Mouse (Mus musculus) liver, embryonic 15.5 days (tissue): ENCODE measurements around the gene Madd. TPM values are rescaled to one million over a fixed set of nuclear protein-coding genes. Genes with fewer than 3 reads are reported as not detected.
A peak's percentile ranks its signal among the peaks of the same experiment; 100 is the strongest.
"Not testable (repeated sequence)": the region's sequence is repeated elsewhere in the genome, so short reads cannot be mapped to it uniquely, and the experiment has no call there.

Experiments
- ATAC-seq: fragments of 200-750 bp; cut with Nextera tagmentation; 2 replicates; pipeline ENCODE4 v1.8.0; 2017; ENCODE audit warnings: moderate number of reproducible peaks, mild to moderate bottlenecking, moderate library complexity; ENCODE audit not compliant: insufficient read depth
- H3K27ac ChIP-seq: fragments of 300-500 bp; sonication (generic); replicated peaks from 2 replicates; pipeline ENCODE4 v1.5.1; 2015; ENCODE audit warnings: mild to moderate bottlenecking, inconsistent platforms
- H3K27me3 ChIP-seq: fragments of 300-500 bp; sonication (generic); 2 replicates; pipeline ENCODE4 v1.6.1; 2015; ENCODE audit warnings: mild to moderate bottlenecking, inconsistent platforms
- H3K36me3 ChIP-seq: fragments of 300-500 bp; sonication (generic); replicated peaks from 2 replicates; pipeline ENCODE4 v1.6.1; 2015; ENCODE audit warnings: moderate library complexity, mild to moderate bottlenecking, inconsistent platforms
- H3K4me1 ChIP-seq: fragments of 300-500 bp; sonication (generic); replicated peaks from 2 replicates; pipeline ENCODE4 v1.6.1; 2015; ENCODE audit warnings: inconsistent platforms
- H3K4me2 ChIP-seq: fragments of 300-500 bp; sonication (generic); 2 replicates; pipeline ENCODE4 v1.6.1; 2015; ENCODE audit warnings: moderate library complexity, mild to moderate bottlenecking, inconsistent platforms
- H3K4me3 ChIP-seq: fragments of 300-500 bp; sonication (generic); replicated peaks from 2 replicates; pipeline ENCODE4 v1.5.1; 2015; ENCODE audit warnings: mild to moderate bottlenecking, inconsistent platforms
- H3K9ac ChIP-seq: fragments of 300-500 bp; sonication (generic); 2 replicates; pipeline ENCODE4 v1.6.1; 2015; ENCODE audit warnings: moderate library complexity, mild to moderate bottlenecking, inconsistent platforms
- H3K9me3 ChIP-seq: fragments of 300-500 bp; sonication (generic); replicated peaks from 2 replicates; pipeline ENCODE4 v1.6.1; 2016; ENCODE audit warnings: inconsistent platforms
- WGBS: fragments of 180-500 bp; shearing (Covaris S2); methylation state at CpG from one replicate; pipeline ENCODE4 v1.1.7; 2015; ENCODE audit warnings: mixed read lengths; ENCODE audit not compliant: insufficient replicate concordance; 5-methylcytosine and 5-hydroxymethylcytosine counted together
- polyA plus RNA-seq: library from polyadenylated mRNA; unstranded; fragments of >200 nt; fragmentation: Nextera tagmentation; extraction: Ambion mirVana; gene quantifications from 2 replicates; pipeline ENCODE4 v1.2.1, GENCODE M21; 2015

Gene Madd
- polyA plus RNA-seq, 1 experiment from 2014 or later: 6.3 TPM

DNA sequence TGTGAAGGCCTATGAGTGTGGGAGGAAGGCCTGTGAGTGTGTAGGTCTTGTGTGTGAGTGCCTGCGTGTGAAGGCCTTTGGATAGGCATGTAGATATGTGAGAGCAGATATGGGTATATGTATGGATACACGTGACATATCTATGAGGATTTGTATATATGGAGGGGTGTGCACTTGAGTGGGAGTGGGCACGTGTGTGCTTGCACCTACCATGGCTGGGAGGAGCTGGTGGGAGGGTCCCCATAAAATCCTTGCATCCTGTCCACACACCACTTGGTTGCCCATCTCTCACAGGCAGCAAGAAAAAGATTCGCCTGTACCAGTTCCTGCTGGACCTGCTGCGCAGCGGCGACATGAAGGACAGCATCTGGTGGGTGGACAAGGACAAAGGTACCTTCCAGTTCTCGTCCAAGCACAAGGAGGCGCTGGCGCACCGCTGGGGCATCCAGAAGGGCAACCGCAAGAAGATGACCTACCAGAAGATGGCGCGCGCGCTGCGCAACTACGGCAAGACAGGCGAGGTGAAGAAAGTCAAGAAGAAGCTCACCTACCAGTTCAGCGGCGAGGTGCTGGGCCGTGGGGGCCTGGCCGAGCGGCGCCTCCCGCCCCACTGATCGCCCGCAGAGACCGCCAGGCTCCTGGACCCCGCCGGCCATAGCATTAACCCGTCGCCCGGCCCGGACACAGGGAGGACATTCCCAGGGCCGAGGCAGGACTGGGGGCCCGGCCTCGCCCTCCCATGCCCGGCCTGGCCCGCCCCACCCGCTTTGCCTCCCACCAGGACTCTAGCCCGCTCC is 68.7 kb downstream of the Madd start:
- peaks cover 37% of the 10 kb centered on the region for H3K4me1 ChIP-seq
- peak; percentile 39; the same call in 1 of the 2 replicates for ATAC-seq
- H3K27me3 ChIP-seq: no peaks in the 10 kb centered on the region
- no peak overlapping the region for H3K27ac ChIP-seq
- H3K4me2 ChIP-seq: peak overlapping the region; percentile 65
- no peaks in the 10 kb centered on the region for H3K9me3 ChIP-seq
- H3K4me3 ChIP-seq: peak overlapping the region; percentile 41
- H3K9ac ChIP-seq: peak overlapping the region; percentile 35; the same call in 1 of the 2 replicates
- 64% methylated on average over 42 of the region's 42 CpGs for WGBS
- 0 out of 2 replicates have a peak, but pooled peaks cover 4% of the 10 kb centered on the region for H3K36me3 ChIP-seq

GRCm38 (mm10) chr2:91113852-91114251 is 69.8 kb downstream of the Madd start:
- Histone ChIP-seq H3K9me3 (no peaks in the 10 kb centered on the region), H3K27me3 (no peaks in the 10 kb centered on the region), H3K4me2 (peak overlapping the region; percentile 8; the same call in 1 of the 2 replicates), H3K4me3 (no peak overlapping the region), H3K27ac (0 out of 2 replicates have a peak overlapping the region, but pooled peaks have one; percentile 8), H3K4me1 (peaks cover 41% of the 10 kb centered on the region), H3K36me3 (0 out of 2 replicates have a peak, but pooled peaks cover 4% of the 10 kb centered on the region), H3K9ac (no peak overlapping the region)
- 38% methylated on average over 6 of the region's 6 CpGs for WGBS
- ATAC-seq: no peak

DNA sequence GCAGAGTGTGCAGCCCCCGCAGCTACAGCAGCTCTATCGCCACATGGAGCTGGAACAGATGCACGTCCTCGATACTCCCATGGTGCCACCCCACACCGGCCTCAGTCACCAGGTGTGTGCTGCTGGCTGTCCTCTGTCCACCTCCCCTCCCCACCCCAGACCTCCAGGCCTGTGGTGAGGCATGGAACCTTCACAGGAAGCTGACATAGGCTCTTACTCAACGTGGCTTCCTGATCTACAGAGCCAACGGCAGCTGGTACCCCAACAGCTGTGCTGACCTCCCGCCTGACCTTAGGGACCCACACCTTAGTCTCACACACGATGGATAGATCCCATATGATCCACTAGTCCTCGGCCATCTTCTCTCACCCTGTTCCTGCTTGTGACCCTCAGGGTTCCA is 70.3 kb downstream of the Madd start:
- no peaks in the 10 kb centered on the region for H3K9me3 ChIP-seq
- 0 out of 2 replicates have a peak, but pooled peaks cover 4% of the 10 kb centered on the region for H3K36me3 ChIP-seq
- 57% methylated on average over 10 of the region's 10 CpGs for WGBS
- H3K4me1 ChIP-seq: peaks cover 46% of the 10 kb centered on the region
- H3K4me3 ChIP-seq: no peak overlapping the region
- no peak for ATAC-seq
- H3K4me2 ChIP-seq: no peak overlapping the region
- 0 out of 2 replicates have a peak overlapping the region, but pooled peaks have one; percentile 8 for H3K27ac ChIP-seq
- H3K9ac ChIP-seq: no peak overlapping the region
- H3K27me3 ChIP-seq: no peaks in the 10 kb centered on the region

DNA sequence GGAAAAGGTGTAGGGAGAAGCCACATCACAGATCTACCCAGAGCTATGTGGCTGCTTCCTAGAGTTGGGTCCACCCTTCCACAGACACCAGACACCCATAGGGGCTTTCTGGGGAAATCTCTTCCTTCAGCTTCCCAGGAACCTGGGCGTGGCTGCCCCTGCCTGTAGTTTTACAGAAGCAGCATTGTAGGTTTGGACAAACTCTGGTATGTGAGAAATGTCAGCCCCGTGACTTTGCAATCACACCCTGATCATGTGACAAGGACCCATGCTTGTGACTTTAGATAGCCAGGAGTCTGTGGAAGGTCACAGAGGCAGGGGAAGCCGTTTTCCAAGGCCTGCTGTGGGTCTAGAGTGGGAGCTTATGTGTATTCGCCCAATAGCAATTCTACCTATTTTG is 71.1 kb downstream of the Madd start:
- H3K36me3 ChIP-seq: 0 out of 2 replicates have a peak, but pooled peaks cover 4% of the 10 kb centered on the region
- no peak for ATAC-seq
- no peak overlapping the region for H3K4me2 ChIP-seq
- no peak overlapping the region for H3K27ac ChIP-seq
- no peak overlapping the region for H3K9ac ChIP-seq
- H3K4me3 ChIP-seq: no peak overlapping the region
- 42% methylated on average over 4 of the region's 4 CpGs for WGBS
- H3K27me3 ChIP-seq: no peaks in the 10 kb centered on the region
- H3K4me1 ChIP-seq: peaks cover 54% of the 10 kb centered on the region
- H3K9me3 ChIP-seq: no peaks in the 10 kb centered on the region

DNA sequence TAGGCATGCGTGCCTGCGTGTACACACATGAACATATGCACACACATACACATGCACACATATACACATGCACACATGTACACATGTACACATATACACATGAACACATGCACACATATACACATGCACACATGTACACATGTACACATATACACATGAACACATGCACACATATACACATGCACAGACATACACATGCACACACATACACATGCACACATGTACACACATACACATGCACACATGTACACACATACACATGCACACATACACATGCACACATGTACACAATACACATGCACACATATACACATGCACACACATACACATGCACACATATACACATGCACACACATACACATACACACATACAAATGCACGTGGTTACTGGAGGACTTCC is 71.8 kb downstream of the Madd start:
- not testable (repeated sequence) for H3K9me3 ChIP-seq, H3K27me3 ChIP-seq, H3K36me3 ChIP-seq, H3K27ac ChIP-seq, H3K4me3 ChIP-seq, ATAC-seq, H3K9ac ChIP-seq, H3K4me2 ChIP-seq
- 79% methylated on average over 3 of the region's 3 CpGs for WGBS
- H3K4me1 ChIP-seq: peaks cover 61% of the 10 kb centered on the region

GRCm38 (mm10) chr2:91110429-91110828 is 73.2 kb downstream of the Madd start:
- Histone ChIP-seq H3K27ac (no peak overlapping the region), H3K27me3 (no peaks in the 10 kb centered on the region), H3K4me1 (peaks cover 72% of the 10 kb centered on the region), H3K4me3 (no peak overlapping the region), H3K9me3 (no peaks in the 10 kb centered on the region), H3K36me3 (0 out of 2 replicates have a peak, but pooled peaks cover 3% of the 10 kb centered on the region), H3K4me2 (no peak overlapping the region), H3K9ac (no peak overlapping the region)
- no peak for ATAC-seq
- WGBS: 77% methylated on average over 6 of the region's 6 CpGs

GRCm38 (mm10) chr2:91109807-91110385 is 73.7 kb downstream of the Madd start:
- Histone ChIP-seq H3K9ac (no peak overlapping the region), H3K36me3 (no peaks in the 10 kb centered on the region), H3K4me1 (peaks cover 74% of the 10 kb centered on the region), H3K27ac (no peak overlapping the region), H3K4me3 (no peak overlapping the region), H3K27me3 (no peaks in the 10 kb centered on the region), H3K4me2 (no peak overlapping the region), H3K9me3 (no peaks in the 10 kb centered on the region)
- WGBS: 72% methylated on average over 5 of the region's 5 CpGs
- ATAC-seq: no peak

GRCm38 (mm10) chr2:91109241-91109640 is 74.4 kb downstream of the Madd start:
- no peaks in the 10 kb centered on the region for H3K9me3 ChIP-seq
- H3K27me3 ChIP-seq: no peaks in the 10 kb centered on the region
- no peak overlapping the region for H3K9ac ChIP-seq
- H3K27ac ChIP-seq: no peak overlapping the region
- WGBS: 73% methylated on average over 5 of the region's 5 CpGs
- H3K36me3 ChIP-seq: no peaks in the 10 kb centered on the region
- H3K4me2 ChIP-seq: no peak overlapping the region
- H3K4me1 ChIP-seq: peaks cover 72% of the 10 kb centered on the region
- no peak for ATAC-seq
- H3K4me3 ChIP-seq: no peak overlapping the region

DNA sequence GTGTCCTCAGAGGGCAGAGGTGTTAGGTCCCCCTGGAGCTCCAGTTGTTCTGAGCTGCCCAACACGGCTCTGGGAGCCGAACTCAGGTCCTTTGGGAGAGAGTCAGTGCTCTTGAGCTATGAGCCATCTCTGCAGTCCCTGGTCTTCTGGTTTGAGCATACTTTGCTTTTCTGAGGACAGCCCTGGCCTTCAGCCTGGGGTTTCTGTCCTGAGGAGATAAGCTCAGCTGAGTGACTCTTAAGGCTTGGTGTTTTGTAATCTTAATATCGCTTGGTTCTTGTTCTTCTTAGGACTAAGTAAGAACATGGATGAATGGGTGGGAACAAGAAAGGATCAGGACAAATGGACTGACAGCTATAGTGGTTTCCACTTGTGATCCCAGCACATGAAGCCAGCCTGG is 75.5 kb downstream of the Madd start:
- WGBS: 38% methylated on average over 3 of the region's 3 CpGs
- H3K4me2 ChIP-seq: peak overlapping the region; percentile 8; the same call in 1 of the 2 replicates
- H3K27me3 ChIP-seq: no peaks in the 10 kb centered on the region
- peak; percentile 32; the same call in 1 of the 2 replicates for ATAC-seq
- no peak overlapping the region for H3K9ac ChIP-seq
- H3K4me1 ChIP-seq: peaks cover 68% of the 10 kb centered on the region
- no peaks in the 10 kb centered on the region for H3K9me3 ChIP-seq
- no peak overlapping the region for H3K4me3 ChIP-seq
- no peaks in the 10 kb centered on the region for H3K36me3 ChIP-seq
- H3K27ac ChIP-seq: no peak overlapping the region

DNA sequence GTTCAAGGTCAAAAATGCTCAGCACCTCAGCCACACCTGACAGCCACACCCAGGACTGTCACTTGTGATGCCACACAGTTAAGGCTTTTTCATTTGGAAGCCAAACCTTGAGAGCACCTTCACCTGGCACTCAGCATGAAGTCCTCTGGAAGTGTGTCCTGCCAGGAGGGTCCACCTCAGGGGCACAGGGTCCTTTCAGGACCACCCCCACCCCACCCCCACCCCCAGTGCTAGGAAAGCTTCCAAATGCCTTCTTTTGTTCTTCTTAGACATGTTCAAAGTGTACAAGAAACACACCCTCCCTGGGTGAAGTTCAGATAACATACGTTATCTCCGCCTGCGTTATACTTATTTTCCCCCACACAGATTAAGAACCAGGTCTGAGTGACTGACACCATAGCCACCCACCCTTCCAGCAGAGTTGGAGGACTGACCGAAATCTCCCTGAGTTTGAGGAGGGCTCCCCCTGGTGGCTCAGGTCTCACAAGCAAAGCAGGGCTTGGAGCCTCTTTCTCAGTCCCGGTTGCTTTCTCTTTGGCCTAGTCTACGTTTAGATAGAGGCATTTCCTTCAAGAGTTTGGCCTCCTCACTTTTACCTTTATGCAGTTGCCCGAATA is 82.4 kb downstream of the Madd start:
- ATAC-seq: peak; percentile 50
- H3K4me3 ChIP-seq: no peak overlapping the region
- peak overlapping the region; percentile 18; the same call in 1 of the 2 replicates for H3K4me2 ChIP-seq
- no peak overlapping the region for H3K27ac ChIP-seq
- H3K4me1 ChIP-seq: peaks cover 53% of the 10 kb centered on the region
- WGBS: 5% methylated on average over 7 of the region's 7 CpGs
- no peaks in the 10 kb centered on the region for H3K36me3 ChIP-seq
- H3K9me3 ChIP-seq: no peaks in the 10 kb centered on the region
- no peaks in the 10 kb centered on the region; the same call in 1 of the 2 replicates for H3K27me3 ChIP-seq
- peak overlapping the region; percentile 4; the same call in 1 of the 2 replicates for H3K9ac ChIP-seq

DNA sequence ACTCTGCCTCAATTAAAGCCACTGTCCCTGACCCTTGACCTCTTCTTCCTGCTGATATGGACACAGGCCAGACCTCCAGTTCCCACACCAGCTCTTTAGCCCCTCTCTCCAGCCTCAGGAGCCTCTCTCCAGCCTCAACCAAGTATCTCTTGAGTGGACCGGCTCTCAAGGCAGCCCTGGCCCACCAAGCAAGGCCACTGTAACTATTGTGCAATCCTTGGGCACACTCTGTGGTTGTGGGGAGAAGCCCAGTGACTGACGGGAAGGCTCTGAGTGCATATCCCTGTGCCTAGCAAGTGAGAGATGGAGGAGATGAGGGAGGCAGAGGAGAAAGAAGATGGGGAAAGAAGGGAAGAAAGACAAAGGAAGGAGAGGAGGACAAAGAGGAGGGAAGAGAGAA is 85.5 kb downstream of the Madd start:
- Histone ChIP-seq H3K27ac (no peak overlapping the region), H3K4me2 (peak overlapping the region; percentile 37), H3K9me3 (no peaks in the 10 kb centered on the region), H3K9ac (peak overlapping the region; percentile 29; the same call in 1 of the 2 replicates), H3K36me3 (no peaks in the 10 kb centered on the region), H3K27me3 (no peaks in the 10 kb centered on the region; the same call in 1 of the 2 replicates), H3K4me1 (peaks cover 33% of the 10 kb centered on the region), H3K4me3 (peak overlapping the region; percentile 42)
- no peak for ATAC-seq
- WGBS: 33% methylated on average over 2 of the region's 2 CpGs
